Mouse (Mus musculus): ENCODE data around the gene Med12. TPM values are rescaled to one million over a fixed set of nuclear protein-coding genes. Genes with fewer than 3 reads are reported as not detected.

Med12 gene
- polyA plus RNA-seq, 1 experiment = 47.1 TPM

GRCm38 (mm10) chrX:101300427-101301030, 26.7 kb downstream of the Med12 start:
- Histone ChIP-seq H3K27ac (ENCODE audit: control insufficient read depth, insufficient read depth, low read depth, low read length) (no peak overlapping the region), H3K4me1 (ENCODE audit: control insufficient read depth, insufficient read depth, low read length) (peaks cover 10% of the 10 kb centered on the region), H3K4me3 (ENCODE audit: control insufficient read depth, low read depth, low read length) (no peak overlapping the region), H3K36me3 (ENCODE audit: control insufficient read depth, insufficient read depth, low read length) (no peaks in the 10 kb centered on the region), H3K27me3 (ENCODE audit: control insufficient read depth, insufficient read depth, low read length) (no peaks in the 10 kb centered on the region)
- no peak for TF ChIP-seq POLR2A (IDR thresholded peaks at IDR 0.05; ENCODE audit: control insufficient read depth, low read depth, low read length)
- no peak for TF ChIP-seq CTCF (IDR thresholded peaks at IDR 0.05; ENCODE audit: control insufficient read depth, insufficient read depth, insufficient replicate concordance, low read depth, low read length)

GRCm38 (mm10) chrX:101301654-101302053, 27.8 kb downstream of the Med12 start:
- Histone ChIP-seq H3K4me1 (ENCODE audit: control insufficient read depth, insufficient read depth, low read length) (peaks cover 10% of the 10 kb centered on the region), H3K36me3 (ENCODE audit: control insufficient read depth, insufficient read depth, low read length) (no peaks in the 10 kb centered on the region), H3K27me3 (ENCODE audit: control insufficient read depth, insufficient read depth, low read length) (no peaks in the 10 kb centered on the region), H3K27ac (ENCODE audit: control insufficient read depth, insufficient read depth, low read depth, low read length) (no peak overlapping the region), H3K4me3 (ENCODE audit: control insufficient read depth, low read depth, low read length) (no peak overlapping the region)
- TF ChIP-seq POLR2A (IDR thresholded peaks at IDR 0.05; ENCODE audit: control insufficient read depth, low read depth, low read length) (no peak), CTCF (IDR thresholded peaks at IDR 0.05; ENCODE audit: control insufficient read depth, insufficient read depth, insufficient replicate concordance, low read depth, low read length) (no peak)

- TF ChIP-seq POLR2A (IDR thresholded peaks at IDR 0.05; ENCODE audit: control insufficient read depth, low read depth, low read length) = no peak
- TF ChIP-seq CTCF (IDR thresholded peaks at IDR 0.05; ENCODE audit: control insufficient read depth, insufficient read depth, insufficient replicate concordance, low read depth, low read length) = no peak
- peaks cover 8% of the 10 kb centered on the region for H3K4me1 ChIP-seq (ENCODE audit: control insufficient read depth, insufficient read depth, low read length)
- no peaks in the 10 kb centered on the region for H3K36me3 ChIP-seq (ENCODE audit: control insufficient read depth, insufficient read depth, low read length)
- no peaks in the 10 kb centered on the region for H3K27me3 ChIP-seq (ENCODE audit: control insufficient read depth, insufficient read depth, low read length)
- H3K27ac ChIP-seq (ENCODE audit: control insufficient read depth, insufficient read depth, low read depth, low read length) = no peak overlapping the region
- no peak overlapping the region for H3K4me3 ChIP-seq (ENCODE audit: control insufficient read depth, low read depth, low read length)
These were observed 30.8 kb downstream of the Med12 start for GRCm38 (mm10) chrX:101304646-101305045.

- Histone ChIP-seq H3K27me3 (ENCODE audit: control insufficient read depth, insufficient read depth, low read length) (no peaks in the 10 kb centered on the region), H3K27ac (ENCODE audit: control insufficient read depth, insufficient read depth, low read depth, low read length) (no peak overlapping the region), H3K4me3 (ENCODE audit: control insufficient read depth, low read depth, low read length) (no peak overlapping the region), H3K36me3 (ENCODE audit: control insufficient read depth, insufficient read depth, low read length) (no peaks in the 10 kb centered on the region), H3K4me1 (ENCODE audit: control insufficient read depth, insufficient read depth, low read length) (no peaks in the 10 kb centered on the region)
- TF ChIP-seq CTCF (IDR thresholded peaks at IDR 0.05; ENCODE audit: control insufficient read depth, insufficient read depth, insufficient replicate concordance, low read depth, low read length) (no peak), POLR2A (IDR thresholded peaks at IDR 0.05; ENCODE audit: control insufficient read depth, low read depth, low read length) (no peak)
These were observed 35.5 kb downstream of the Med12 start for GRCm38 (mm10) chrX:101309299-101309698.

- Histone ChIP-seq H3K27me3 (ENCODE audit: control insufficient read depth, insufficient read depth, low read length) (no peaks in the 10 kb centered on the region), H3K27ac (ENCODE audit: control insufficient read depth, insufficient read depth, low read depth, low read length) (no peak overlapping the region), H3K4me1 (ENCODE audit: control insufficient read depth, insufficient read depth, low read length) (no peaks in the 10 kb centered on the region), H3K4me3 (ENCODE audit: control insufficient read depth, low read depth, low read length) (no peak overlapping the region), H3K36me3 (ENCODE audit: control insufficient read depth, insufficient read depth, low read length) (no peaks in the 10 kb centered on the region)
- TF ChIP-seq POLR2A (IDR thresholded peaks at IDR 0.05; ENCODE audit: control insufficient read depth, low read depth, low read length) = no peak
- no peak for TF ChIP-seq CTCF (IDR thresholded peaks at IDR 0.05; ENCODE audit: control insufficient read depth, insufficient read depth, insufficient replicate concordance, low read depth, low read length)
These were observed 40.0 kb downstream of the Med12 start for GRCm38 (mm10) chrX:101313625-101314359.

- Histone ChIP-seq H3K36me3 (ENCODE audit: control insufficient read depth, insufficient read depth, low read length) (no peaks in the 10 kb centered on the region), H3K4me1 (ENCODE audit: control insufficient read depth, insufficient read depth, low read length) (no peaks in the 10 kb centered on the region; the same call in 1 of the 2 replicates), H3K4me3 (ENCODE audit: control insufficient read depth, low read depth, low read length) (no peak overlapping the region), H3K27me3 (ENCODE audit: control insufficient read depth, insufficient read depth, low read length) (no peaks in the 10 kb centered on the region), H3K27ac (ENCODE audit: control insufficient read depth, insufficient read depth, low read depth, low read length) (no peak overlapping the region)
- TF ChIP-seq CTCF (IDR thresholded peaks at IDR 0.05; ENCODE audit: control insufficient read depth, insufficient read depth, insufficient replicate concordance, low read depth, low read length) = no peak
- TF ChIP-seq POLR2A (IDR thresholded peaks at IDR 0.05; ENCODE audit: control insufficient read depth, low read depth, low read length) = no peak
These were observed 45.9 kb downstream of the Med12 start for GRCm38 (mm10) chrX:101319775-101320174.

GRCm38 (mm10) chrX:101325989-101326899, 52.4 kb downstream of the Med12 start:
- no peak overlapping the region for H3K27ac ChIP-seq (ENCODE audit: control insufficient read depth, insufficient read depth, low read depth, low read length)
- no peaks in the 10 kb centered on the region for H3K36me3 ChIP-seq (ENCODE audit: control insufficient read depth, insufficient read depth, low read length)
- TF ChIP-seq POLR2A (IDR thresholded peaks at IDR 0.05; ENCODE audit: control insufficient read depth, low read depth, low read length) = no peak
- TF ChIP-seq CTCF (IDR thresholded peaks at IDR 0.05; ENCODE audit: control insufficient read depth, insufficient read depth, insufficient replicate concordance, low read depth, low read length) = no peak
- H3K27me3 ChIP-seq (ENCODE audit: control insufficient read depth, insufficient read depth, low read length) = no peaks in the 10 kb centered on the region
- no peaks in the 10 kb centered on the region for H3K4me1 ChIP-seq (ENCODE audit: control insufficient read depth, insufficient read depth, low read length)
- H3K4me3 ChIP-seq (ENCODE audit: control insufficient read depth, low read depth, low read length) = no peak overlapping the region

Data from testis, adult 2 months (tissue).